Mouse (Mus musculus): ENCODE results near the gene Ncs1.

- TF ChIP-seq CTCF (IDR thresholded peaks at IDR 0.05; ENCODE audit: control insufficient read depth, insufficient read depth, insufficient read length) (no peak), USF1 (IDR thresholded peaks at IDR 0.05; ENCODE audit: low read depth) (no peak), FOSL1 (IDR thresholded peaks at IDR 0.05; ENCODE audit: insufficient read depth, low read length, poor library complexity, severe bottlenecking) (no peak), MYOD1 (IDR thresholded peaks at IDR 0.05; ENCODE audit: control insufficient read depth, insufficient read length, low read depth) (no peak), MAX (IDR thresholded peaks at IDR 0.05) (no peak)
Observed at GRCm38 (mm10) chr2:31339826-31340225, 94.2 kb downstream of the Ncs1 start.

Measured in C2C12 (cell line).